Mouse (Mus musculus) hindbrain, embryonic 14.5 days (tissue): ENCODE data around the gene Dpep3. TPM values are rescaled to one million over a fixed set of nuclear protein-coding genes. Genes with fewer than 3 reads are reported as not detected.
A peak's percentile ranks its signal among the peaks of the same experiment; 100 is the strongest.

Experiments
- ATAC-seq: fragments of 200-750 bp; cut with Nextera tagmentation; 2 replicates; pipeline ENCODE4 v1.8.0; 2017; ENCODE audit warnings: moderate number of reproducible peaks, mild to moderate bottlenecking, moderate TSS enrichment, moderate library complexity; ENCODE audit not compliant: low FRiP score
- DNase-seq: peaks from one replicate; pipeline ENCODE4 v3.0.0-alpha.2; 2015; ENCODE audit warnings: low spot score
- H3K27ac ChIP-seq: fragments of 300-500 bp; sonication (generic); 2 replicates; pipeline ENCODE4 v1.5.1; 2014; ENCODE audit warnings: mild to moderate bottlenecking, moderate library complexity
- H3K27me3 ChIP-seq: fragments of 300-500 bp; sonication (generic); 2 replicates; pipeline ENCODE4 v1.6.1; 2014; ENCODE audit warnings: mild to moderate bottlenecking, low read length, mixed read lengths; ENCODE audit not compliant: control insufficient read depth, insufficient read depth
- H3K36me3 ChIP-seq: fragments of 300-500 bp; sonication (generic); replicated peaks from 2 replicates; pipeline ENCODE4 v1.6.1; 2014; ENCODE audit not compliant: control insufficient read depth, insufficient read depth
- H3K4me1 ChIP-seq: fragments of 300-500 bp; sonication (generic); replicated peaks from 2 replicates; pipeline ENCODE4 v1.6.1; 2014; ENCODE audit warnings: antibody characterized with exemption, low read length, mixed read lengths; ENCODE audit not compliant: control insufficient read depth, insufficient read depth
- H3K4me2 ChIP-seq: fragments of 300-500 bp; sonication (generic); replicated peaks from 2 replicates; pipeline ENCODE4 v1.6.1; 2014; ENCODE audit warnings: mild to moderate bottlenecking, moderate library complexity
- H3K4me3 ChIP-seq: fragments of 300-500 bp; sonication (generic); replicated peaks from 2 replicates; pipeline ENCODE4 v1.5.1; 2014; ENCODE audit warnings: mild to moderate bottlenecking, low read length
- H3K9ac ChIP-seq: fragments of 300-500 bp; sonication (generic); 2 replicates; pipeline ENCODE4 v1.6.1; 2014
- H3K9me3 ChIP-seq: fragments of 300-500 bp; sonication (generic); 2 replicates; pipeline ENCODE4 v1.6.1; 2016; ENCODE audit warnings: low read length; ENCODE audit not compliant: control insufficient read depth
- WGBS: fragments of 180-500 bp; shearing (Covaris S2); extraction: QIAGEN DNeasy Blood & Tissue Kit; methylation state at CpG from one replicate; pipeline ENCODE4 v1.1.7; 2014; 5-methylcytosine and 5-hydroxymethylcytosine counted together
- polyA plus RNA-seq: library from polyadenylated mRNA; unstranded; fragments of >200 nt; fragmentation: Nextera tagmentation; extraction: Ambion mirVana; gene quantifications from 2 replicates; pipeline ENCODE4 v1.2.1, GENCODE M21; 2014

The Dpep3 gene
- polyA plus RNA-seq, 1 experiment from 2014 or later = not detected

DNA sequence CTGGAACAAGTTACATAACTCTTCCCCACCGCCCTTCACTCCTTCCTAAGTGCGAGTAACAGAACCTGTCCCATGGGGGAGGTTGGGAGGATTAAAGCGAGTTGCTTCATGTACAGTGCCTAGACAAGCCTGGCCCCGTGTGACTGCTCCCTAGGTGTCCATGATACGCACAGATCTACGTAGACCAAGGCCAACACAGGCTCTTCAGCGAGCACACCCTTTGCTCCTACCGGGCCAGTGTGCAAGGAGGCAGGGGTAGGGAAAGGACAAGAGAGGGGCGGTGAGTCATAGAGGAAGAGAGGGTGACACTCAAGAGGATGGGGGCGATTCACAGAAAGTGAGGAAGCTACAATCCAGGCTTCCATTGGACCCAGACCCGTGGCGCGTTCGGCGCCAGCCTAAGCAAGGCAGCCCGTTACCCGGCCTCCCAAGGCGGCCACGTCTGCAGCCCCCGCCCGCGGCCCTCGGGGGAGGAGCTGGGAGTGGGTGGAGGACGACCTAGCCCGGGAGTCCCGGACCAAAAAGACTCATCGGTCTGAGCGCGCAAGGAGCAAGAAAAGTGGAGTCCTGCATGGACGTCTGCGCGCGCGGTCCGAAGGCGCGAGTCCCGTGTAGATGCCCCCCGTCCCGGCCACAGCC lies 13.8 kb downstream of the Dpep3 start:
- peak; percentile 46 for ATAC-seq

DNA sequence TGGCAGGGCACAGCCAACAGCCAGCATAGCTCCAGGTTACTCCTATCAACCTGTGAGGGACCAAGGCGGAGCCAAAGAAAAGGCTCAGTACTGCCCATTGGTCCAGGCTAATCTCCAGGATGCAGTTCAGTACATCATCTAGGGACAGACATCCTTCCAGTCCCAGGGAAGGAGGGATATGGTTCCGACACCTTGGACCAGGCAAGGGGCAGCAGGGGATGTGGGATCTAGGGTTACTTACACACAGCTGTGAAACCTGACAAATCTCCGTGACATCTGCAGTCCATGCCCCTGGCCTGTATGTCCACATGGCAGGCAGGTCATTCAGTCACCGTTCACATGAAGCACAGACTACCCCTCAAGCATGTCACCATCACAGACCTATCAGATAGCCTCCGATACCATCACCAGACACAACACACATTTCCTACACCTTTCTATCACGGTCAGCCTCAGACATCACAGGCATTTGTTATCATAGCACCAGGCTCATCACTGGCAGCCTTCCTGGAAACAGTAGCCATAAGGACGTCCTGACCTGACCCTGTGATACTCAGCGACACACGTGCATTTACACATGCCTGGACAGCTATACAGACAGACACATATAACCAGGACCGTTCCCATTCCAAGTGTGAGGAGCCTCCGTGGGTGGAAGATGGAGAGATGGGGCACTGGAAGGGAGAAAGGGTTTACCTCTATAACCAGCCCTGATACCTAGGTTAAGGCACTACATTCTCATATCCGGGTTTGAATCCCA lies 14.5 kb downstream of the Dpep3 start:
- peak overlapping the region; percentile 59 for H3K4me2 ChIP-seq
- WGBS = 74% methylated on average over 12 of the region's 12 CpGs
- no peak overlapping the region; the same call in 1 of the 2 replicates for H3K9ac ChIP-seq
- H3K36me3 ChIP-seq = no peaks in the 10 kb centered on the region
- DNase-seq = no peak
- ATAC-seq = no peak
- H3K4me1 ChIP-seq = peaks cover 5% of the 10 kb centered on the region; the same call in 1 of the 2 replicates
- no peaks in the 10 kb centered on the region for H3K9me3 ChIP-seq
- H3K4me3 ChIP-seq = peak overlapping the region; percentile 43
- H3K27me3 ChIP-seq = peaks cover 28% of the 10 kb centered on the region
- no peak overlapping the region for H3K27ac ChIP-seq

More for the DNA sequence above, 13.8 kb downstream of the Dpep3 start:
- Histone ChIP-seq H3K4me3 (peak overlapping the region; percentile 43), H3K27ac (peak overlapping the region; percentile 35; the same call in 1 of the 2 replicates), H3K36me3 (no peaks in the 10 kb centered on the region), H3K4me1 (peaks cover 5% of the 10 kb centered on the region; the same call in 1 of the 2 replicates), H3K4me2 (peak overlapping the region; percentile 59), H3K9ac (peak overlapping the region; percentile 55), H3K27me3 (peaks cover 28% of the 10 kb centered on the region), H3K9me3 (no peaks in the 10 kb centered on the region)
- no peak for DNase-seq
- 4% methylated on average over 37 of the region's 40 CpGs for WGBS

DNA sequence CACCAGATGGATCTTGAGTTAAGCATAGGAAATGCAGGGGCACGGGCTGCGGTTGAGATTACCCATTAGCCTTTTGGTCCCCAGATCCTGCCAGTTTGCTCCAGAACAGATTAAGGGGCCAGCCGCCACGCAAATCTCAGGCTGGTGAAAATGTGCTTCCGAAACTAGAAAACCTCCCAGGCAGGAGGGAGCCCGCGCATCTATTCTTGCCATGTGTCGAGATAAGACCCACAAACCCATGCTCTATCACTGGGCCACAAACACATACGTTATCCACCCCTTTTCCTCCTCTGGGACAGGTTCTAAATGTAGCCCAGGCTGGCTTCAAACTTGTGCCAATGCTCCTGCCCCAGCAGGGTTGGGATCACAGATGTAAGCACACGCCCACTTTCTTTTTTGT lies 17.7 kb downstream of the Dpep3 start:
- H3K4me2 ChIP-seq = no peak overlapping the region
- H3K36me3 ChIP-seq = no peaks in the 10 kb centered on the region
- DNase-seq (no peak), ATAC-seq (no peak)
- H3K27ac ChIP-seq = no peak overlapping the region
- no peak overlapping the region for H3K9ac ChIP-seq
- H3K4me1 ChIP-seq = peaks cover 5% of the 10 kb centered on the region; the same call in 1 of the 2 replicates
- H3K4me3 ChIP-seq = no peak overlapping the region
- 79% methylated on average over 10 of the region's 10 CpGs for WGBS
- no peaks in the 10 kb centered on the region for H3K9me3 ChIP-seq
- peaks cover 20% of the 10 kb centered on the region for H3K27me3 ChIP-seq

DNA sequence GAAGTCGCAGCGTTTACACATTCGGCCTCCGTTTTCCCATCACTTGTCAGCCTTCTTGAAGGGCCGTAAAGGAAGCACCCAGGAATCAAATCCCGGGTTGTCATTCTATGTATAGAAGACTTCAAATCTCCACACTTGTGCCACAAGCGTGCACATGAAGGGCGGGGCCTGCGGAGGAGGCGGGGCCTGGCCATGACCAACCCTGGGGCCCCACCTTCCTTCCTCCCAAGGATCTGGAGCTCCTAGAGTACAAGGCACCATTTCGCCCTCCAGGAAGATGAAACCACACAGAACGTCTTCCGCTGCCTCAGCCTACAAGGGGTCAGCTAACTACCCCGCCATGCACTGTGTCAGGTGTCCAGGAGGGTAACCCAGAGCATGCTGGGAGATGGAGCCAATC lies 18.1 kb downstream of the Dpep3 start:
- WGBS = 78% methylated on average over 14 of the region's 14 CpGs
- peaks cover 17% of the 10 kb centered on the region for H3K27me3 ChIP-seq
- no peak overlapping the region for H3K4me2 ChIP-seq
- H3K9me3 ChIP-seq = no peaks in the 10 kb centered on the region
- H3K27ac ChIP-seq = no peak overlapping the region
- no peak overlapping the region for H3K9ac ChIP-seq
- no peaks in the 10 kb centered on the region for H3K36me3 ChIP-seq
- peaks cover 5% of the 10 kb centered on the region; the same call in 1 of the 2 replicates for H3K4me1 ChIP-seq
- no peak overlapping the region for H3K4me3 ChIP-seq
- ATAC-seq (no peak), DNase-seq (no peak)

DNA sequence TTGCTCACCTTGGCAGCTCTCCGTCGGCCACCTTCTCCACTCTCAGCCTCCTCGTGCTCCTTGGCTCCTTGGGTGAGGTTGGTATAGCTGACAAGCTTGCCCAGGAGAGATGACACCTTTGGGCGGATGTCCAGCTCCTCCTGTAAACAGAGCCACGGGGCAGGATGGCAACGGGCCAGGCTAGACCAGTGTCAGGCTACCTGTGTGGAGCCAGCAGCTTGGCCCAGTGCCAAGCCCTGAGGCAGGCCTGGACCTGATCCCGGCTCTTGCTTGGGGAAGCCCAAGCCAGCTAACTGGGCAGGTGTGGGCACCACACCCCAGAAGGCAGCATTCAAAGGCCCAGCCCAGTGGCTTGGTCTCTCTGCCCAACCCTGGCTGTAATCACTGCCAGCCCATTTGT lies 19.9 kb downstream of the Dpep3 start:
- H3K9ac ChIP-seq = no peak overlapping the region
- peaks cover under 1% of the 10 kb centered on the region for H3K27me3 ChIP-seq
- ATAC-seq = no peak
- no peak overlapping the region for H3K4me2 ChIP-seq
- H3K4me3 ChIP-seq = no peak overlapping the region
- H3K36me3 ChIP-seq = no peaks in the 10 kb centered on the region
- no peaks in the 10 kb centered on the region for H3K9me3 ChIP-seq
- no peaks in the 10 kb centered on the region for H3K4me1 ChIP-seq
- no peak for DNase-seq
- no peak overlapping the region for H3K27ac ChIP-seq
- 81% methylated on average over 7 of the region's 7 CpGs for WGBS

DNA sequence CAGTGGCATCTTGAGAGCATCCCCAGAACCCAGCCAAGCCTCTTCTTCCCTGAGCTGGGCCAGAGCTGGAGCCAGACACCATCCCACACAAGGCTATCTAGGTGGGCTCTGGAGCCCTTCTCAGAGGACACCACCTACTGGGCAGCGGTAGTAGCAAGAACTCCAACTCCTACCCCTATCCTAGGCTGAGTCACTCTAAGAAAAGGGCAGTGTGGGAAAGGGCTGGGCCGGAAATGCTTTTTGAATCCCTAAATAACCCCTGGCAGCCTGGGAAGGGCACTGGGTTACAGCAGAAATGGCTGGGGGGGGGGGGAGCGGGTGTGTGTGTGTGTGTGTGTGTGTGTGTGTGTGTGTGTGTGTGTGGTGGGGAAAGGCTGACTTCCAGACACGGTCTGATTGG lies 21.4 kb downstream of the Dpep3 start:
- no peak overlapping the region for H3K27ac ChIP-seq
- H3K4me3 ChIP-seq = no peak overlapping the region
- no peaks in the 10 kb centered on the region for H3K27me3 ChIP-seq
- WGBS = 58% methylated on average over 3 of the region's 4 CpGs
- DNase-seq = no peak
- ATAC-seq = no peak
- no peaks in the 10 kb centered on the region for H3K4me1 ChIP-seq
- no peaks in the 10 kb centered on the region for H3K36me3 ChIP-seq
- H3K4me2 ChIP-seq = no peak overlapping the region
- no peaks in the 10 kb centered on the region for H3K9me3 ChIP-seq
- H3K9ac ChIP-seq = no peak overlapping the region

DNA sequence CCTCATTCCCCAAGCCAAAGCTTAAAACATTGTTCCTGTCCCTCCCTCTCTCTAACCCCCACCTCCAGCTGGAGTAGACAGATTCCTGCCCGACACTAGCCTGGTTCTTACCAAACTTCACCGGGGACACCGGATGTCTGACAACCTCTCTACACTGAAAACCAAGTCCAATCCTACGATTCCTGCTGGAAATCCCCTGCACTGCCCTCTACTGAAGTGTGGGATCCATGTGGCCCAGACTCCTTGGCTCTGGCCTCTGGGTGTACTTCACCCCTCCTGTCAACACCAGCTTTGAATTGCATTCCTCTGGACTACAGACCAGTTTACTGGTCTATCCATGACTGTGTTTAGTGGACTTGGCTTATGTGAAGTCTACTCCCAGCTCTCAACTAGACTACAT lies 22.7 kb downstream of the Dpep3 start:
- no peak overlapping the region for H3K27ac ChIP-seq
- no peak overlapping the region for H3K4me3 ChIP-seq
- H3K4me2 ChIP-seq = no peak overlapping the region
- no peaks in the 10 kb centered on the region for H3K9me3 ChIP-seq
- ATAC-seq = no peak
- 93% methylated on average over 4 of the region's 4 CpGs for WGBS
- no peaks in the 10 kb centered on the region for H3K4me1 ChIP-seq
- H3K27me3 ChIP-seq = no peaks in the 10 kb centered on the region
- H3K9ac ChIP-seq = no peak overlapping the region
- H3K36me3 ChIP-seq = no peaks in the 10 kb centered on the region
- DNase-seq = no peak

DNA sequence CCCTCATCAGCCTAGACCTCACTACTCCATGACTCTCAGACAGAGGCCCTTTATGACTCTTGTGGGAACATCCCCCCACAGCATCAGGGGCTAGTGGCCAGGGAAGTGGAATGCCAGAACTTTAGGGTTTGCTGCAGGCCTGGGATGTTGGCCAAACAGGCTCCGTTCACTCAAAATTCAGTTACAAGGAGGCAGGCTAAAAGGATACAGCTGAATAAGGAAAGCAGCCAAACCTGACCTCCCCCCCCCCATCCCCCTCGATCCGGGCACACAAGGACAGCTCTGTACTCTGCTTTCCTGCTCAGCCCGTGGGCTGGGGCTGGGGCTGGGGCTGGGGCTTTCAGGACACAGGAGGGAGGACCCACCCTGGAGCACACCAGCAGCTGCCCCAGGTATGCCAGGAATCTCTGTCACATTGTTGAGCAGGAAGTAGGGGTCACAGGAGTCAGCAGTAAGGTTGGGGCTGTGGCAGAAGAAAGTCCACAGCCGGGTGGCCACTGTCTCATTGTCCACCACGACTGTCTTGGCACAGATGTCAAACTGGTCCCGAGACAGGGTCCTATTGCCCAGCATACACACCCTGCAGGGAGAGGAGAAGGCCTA lies 28.1 kb downstream of the Dpep3 start:
- no peaks in the 10 kb centered on the region for H3K27me3 ChIP-seq
- no peak overlapping the region for H3K4me3 ChIP-seq
- H3K9ac ChIP-seq = no peak overlapping the region
- ATAC-seq = peak; percentile 80
- DNase-seq = peak; percentile 36
- no peaks in the 10 kb centered on the region for H3K9me3 ChIP-seq
- H3K4me1 ChIP-seq = peaks cover 10% of the 10 kb centered on the region; the same call in 1 of the 2 replicates
- H3K27ac ChIP-seq = peak overlapping the region; percentile 65; the same call in 1 of the 2 replicates
- H3K4me2 ChIP-seq = no peak overlapping the region
- WGBS = 58% methylated on average over 7 of the region's 7 CpGs
- H3K36me3 ChIP-seq = no peaks in the 10 kb centered on the region

DNA sequence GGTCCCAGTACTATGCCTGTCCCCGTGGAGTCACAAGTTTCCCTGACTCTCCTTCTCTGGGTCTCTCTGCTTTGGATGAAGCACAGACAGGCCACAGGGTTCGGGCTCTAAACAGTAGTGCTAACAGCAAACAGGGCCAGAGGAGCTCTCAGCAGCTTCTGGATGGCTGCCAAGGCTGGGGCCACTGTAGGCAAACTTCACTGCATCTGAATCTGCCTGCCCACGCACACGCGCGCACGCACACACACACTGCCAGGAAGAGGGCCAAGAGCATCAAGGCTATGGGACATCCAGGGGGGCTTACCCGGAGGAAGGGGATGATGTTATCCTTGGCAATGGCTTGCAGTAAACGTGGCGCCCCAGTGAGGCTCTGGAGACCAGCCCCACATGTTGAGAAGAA lies 29.9 kb downstream of the Dpep3 start:
- no peaks in the 10 kb centered on the region for H3K36me3 ChIP-seq
- DNase-seq = peak; percentile 71
- no peak overlapping the region for H3K4me3 ChIP-seq
- H3K9me3 ChIP-seq = no peaks in the 10 kb centered on the region
- peaks cover 10% of the 10 kb centered on the region; the same call in 1 of the 2 replicates for H3K4me1 ChIP-seq
- no peaks in the 10 kb centered on the region for H3K27me3 ChIP-seq
- H3K9ac ChIP-seq = no peak overlapping the region
- 64% methylated on average over 10 of the region's 10 CpGs for WGBS
- no peak overlapping the region for H3K4me2 ChIP-seq
- peak; percentile 28; the same call in 1 of the 2 replicates for ATAC-seq
- peak overlapping the region; percentile 20; the same call in 1 of the 2 replicates for H3K27ac ChIP-seq
